Mouse (Mus musculus) spleen, postnatal 36 days (tissue): ENCODE measurements around the gene Dnah5.
"Not testable (repeated sequence)": the region's sequence is repeated elsewhere in the genome, so short reads cannot be mapped to it uniquely, and the experiment has no call there.

Experiments used
- DNase-seq, 2 experiments: peaks; one replicate each; pipeline ENCODE4 v3.0.0; 2022; ENCODE audit warnings: low spot score in 2 of 2, mixed read lengths in 1 of 2

Gene Dnah5

DNA sequence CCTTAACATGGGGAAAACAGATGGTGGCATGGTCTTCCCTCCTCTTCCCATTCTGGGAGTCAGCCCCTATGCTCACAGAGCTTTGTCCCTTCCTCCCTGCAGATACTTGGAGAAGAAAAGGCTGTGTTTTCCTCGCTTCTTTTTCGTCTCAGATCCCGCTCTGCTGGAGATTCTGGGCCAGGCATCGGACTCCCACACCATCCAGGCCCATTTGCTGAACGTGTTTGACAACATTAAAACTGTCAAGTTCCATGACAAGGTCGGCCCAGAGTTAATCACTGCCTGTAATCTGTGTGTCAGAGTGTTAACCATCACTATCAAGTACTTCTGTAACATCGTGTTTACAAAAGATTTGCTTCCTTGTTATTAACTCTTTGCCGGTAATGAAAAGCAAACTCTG, 103.6 kb downstream of the Dnah5 start:
- DNase-seq: no peak

DNA sequence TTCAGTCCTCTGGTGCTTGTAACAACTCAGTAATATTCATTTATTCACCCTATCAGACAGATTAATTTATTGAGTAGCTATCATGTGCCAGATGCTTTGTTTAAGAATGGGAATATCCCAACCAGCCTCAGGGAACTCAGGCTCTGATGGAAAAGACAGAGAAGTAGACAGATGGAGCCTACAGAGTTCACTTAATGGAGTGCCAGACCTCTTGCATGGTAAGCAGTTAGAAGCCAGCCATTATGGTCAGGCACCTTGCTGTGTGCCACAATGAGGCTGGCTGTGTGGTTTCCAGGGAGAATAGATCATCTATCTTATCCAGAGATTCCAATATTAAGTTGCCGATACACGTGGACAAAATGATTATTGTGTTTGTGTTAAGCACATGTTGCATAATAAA, 104.3 kb downstream of the Dnah5 start:
- no peak for DNase-seq

- no peak for DNase-seq
These were observed 107.0 kb downstream of the Dnah5 start for GRCm38 (mm10) chr15:28310516-28310915.

DNA sequence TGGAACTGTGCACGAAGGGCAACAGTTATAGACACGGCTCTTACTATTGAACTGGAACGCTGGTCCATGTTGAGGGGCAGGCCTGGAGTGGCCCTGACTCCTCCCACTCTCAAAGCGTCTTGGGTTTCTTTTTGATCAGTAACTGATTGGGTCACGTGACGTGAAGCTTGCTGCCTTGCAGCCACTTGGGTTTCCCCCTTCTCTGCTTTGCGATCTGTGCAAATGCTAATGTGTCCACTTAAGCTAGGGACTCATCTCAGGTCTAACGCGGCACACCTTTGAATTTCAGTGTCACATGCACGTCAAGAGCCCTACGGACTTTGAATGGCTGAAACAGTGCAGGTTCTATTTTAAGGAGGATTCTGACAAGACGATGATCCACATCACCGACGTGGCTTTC, 109.9 kb downstream of the Dnah5 start:
- no peak for DNase-seq

GRCm38 (mm10) chr15:28315812-28316528, 112.4 kb downstream of the Dnah5 start:
- no peak for DNase-seq

DNA sequence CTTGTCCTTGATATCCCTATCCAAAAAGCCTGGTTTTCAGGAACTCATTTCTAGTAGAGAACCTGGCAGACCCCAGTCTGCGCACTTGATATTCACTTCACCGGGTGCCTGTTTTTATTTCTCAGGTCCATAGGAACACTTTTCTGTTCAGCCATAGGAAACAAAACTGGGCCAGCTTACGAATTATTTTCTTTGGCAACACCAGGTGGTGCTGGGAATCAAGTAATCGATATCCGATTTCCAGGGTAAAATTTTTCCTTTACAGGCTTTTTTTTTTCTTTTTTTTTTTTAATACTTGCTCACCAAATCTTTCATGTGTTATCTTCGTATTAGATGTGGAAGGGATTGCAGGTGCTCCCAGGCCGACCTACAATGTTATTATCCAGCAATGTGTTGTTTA, 119.0 kb downstream of the Dnah5 start:
- no peak for DNase-seq

DNA sequence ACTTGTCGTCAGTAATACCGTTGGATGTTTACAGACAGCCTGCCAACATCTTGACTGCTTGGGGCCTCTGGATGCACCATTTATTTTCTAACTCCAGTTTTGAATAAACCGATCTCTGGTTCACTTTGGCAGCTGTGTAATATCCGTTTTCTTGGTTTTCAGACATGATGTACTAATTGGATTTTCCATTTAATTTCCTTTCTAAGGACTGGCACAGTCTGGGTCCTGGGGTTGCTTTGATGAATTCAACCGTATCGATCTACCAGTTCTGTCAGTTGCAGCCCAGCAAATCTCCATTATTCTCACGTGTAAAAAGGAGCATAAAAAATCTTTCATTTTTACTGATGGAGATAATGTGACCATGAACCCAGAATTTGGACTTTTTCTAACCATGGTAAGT, 123.4 kb downstream of the Dnah5 start:
- no peak for DNase-seq

DNA sequence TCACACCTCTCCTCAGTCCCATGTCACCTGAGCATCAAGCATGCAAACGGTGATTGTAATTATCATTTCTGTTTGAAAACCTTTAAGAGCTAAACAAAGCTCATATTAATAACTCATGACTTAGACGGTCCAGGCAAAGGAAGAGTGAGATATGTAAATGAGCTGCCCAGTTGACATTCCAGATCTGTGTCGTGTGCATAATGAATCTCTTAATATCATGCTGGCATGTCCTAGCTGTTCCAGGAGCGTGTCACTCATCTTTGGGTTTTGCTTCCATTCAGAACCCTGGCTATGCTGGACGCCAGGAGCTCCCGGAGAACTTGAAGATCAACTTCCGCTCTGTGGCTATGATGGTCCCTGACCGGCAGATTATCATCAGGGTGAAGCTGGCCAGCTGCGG, 123.9 kb downstream of the Dnah5 start:
- no peak for DNase-seq

GRCm38 (mm10) chr15:28341151-28341550, 137.6 kb downstream of the Dnah5 start:
- DNase-seq: no peak

GRCm38 (mm10) chr15:28367561-28367960, 164.0 kb downstream of the Dnah5 start:
- no peak for DNase-seq

GRCm38 (mm10) chr15:28370431-28370830, 166.9 kb downstream of the Dnah5 start:
- DNase-seq: no peak

DNA sequence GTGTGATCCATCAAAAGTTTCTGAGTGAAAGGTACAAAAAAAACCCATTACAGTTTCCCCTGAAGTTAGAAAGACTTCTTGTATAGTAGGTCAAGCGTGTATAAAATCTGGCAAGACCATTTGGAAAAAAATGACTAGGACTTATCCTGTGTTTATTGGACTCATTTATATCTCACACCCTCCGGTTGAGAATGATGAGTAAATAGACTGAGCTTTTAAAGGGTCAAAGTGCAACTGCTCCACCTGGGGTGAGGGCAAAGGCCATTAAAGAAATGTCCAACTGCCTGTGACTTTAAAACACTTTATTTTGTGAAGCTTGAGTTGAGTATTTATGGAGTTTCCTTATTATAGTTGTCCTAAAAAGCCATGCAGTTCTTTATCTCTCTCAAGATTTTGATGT, 168.0 kb downstream of the Dnah5 start:
- DNase-seq: no peak

GRCm38 (mm10) chr15:28374394-28374793, 170.8 kb downstream of the Dnah5 start:
- DNase-seq: no peak

DNA sequence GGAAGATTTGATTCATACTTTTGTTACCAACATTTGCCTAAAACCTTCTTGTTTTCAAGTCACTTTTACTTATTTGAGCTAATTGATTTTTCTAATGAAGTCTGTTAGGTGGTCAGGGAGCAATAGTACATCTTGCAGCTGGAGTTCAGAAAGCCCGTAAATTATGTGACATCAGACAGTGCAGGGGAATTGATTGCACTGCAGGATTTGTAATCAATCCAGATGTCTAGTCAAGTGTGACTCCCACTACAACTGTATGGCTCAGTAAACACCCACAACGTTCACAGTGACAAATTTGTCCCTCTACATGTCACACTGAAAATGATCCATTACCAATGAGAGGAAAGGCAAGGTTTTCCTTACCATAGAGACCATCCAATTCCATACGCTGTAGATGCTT, 177.4 kb downstream of the Dnah5 start:
- no peak for DNase-seq

DNA sequence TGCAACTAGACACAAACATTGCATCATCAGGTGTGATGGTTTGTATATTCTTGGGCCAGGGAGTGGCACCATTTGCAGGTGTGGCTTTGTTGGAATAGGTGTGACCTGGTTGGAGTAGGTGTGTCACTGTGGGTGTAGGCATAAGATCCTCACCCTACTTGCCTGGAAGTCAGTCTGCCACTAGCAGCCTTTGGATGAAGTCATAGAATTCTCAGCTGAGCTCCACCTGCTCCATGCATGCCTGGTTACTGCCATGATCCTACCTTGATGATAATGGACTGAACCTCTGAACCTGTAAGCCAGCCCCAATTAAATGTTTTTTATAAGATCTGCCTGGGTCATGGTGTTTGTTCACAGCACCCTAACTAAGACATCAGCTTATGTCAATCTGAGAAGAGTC, 190.2 kb downstream of the Dnah5 start:
- DNase-seq: not testable (repeated sequence)

GRCm38 (mm10) chr15:28395481-28395880, 191.9 kb downstream of the Dnah5 start:
- no peak for DNase-seq

- DNase-seq: no peak
These were observed 194.9 kb downstream of the Dnah5 start for GRCm38 (mm10) chr15:28398472-28398871.

- DNase-seq: no peak
These were observed 195.7 kb downstream of the Dnah5 start for GRCm38 (mm10) chr15:28399258-28399657.

- no peak for DNase-seq
These were observed 201.1 kb downstream of the Dnah5 start for GRCm38 (mm10) chr15:28404630-28405029.

GRCm38 (mm10) chr15:28405136-28405535, 201.6 kb downstream of the Dnah5 start:
- DNase-seq: no peak

DNA sequence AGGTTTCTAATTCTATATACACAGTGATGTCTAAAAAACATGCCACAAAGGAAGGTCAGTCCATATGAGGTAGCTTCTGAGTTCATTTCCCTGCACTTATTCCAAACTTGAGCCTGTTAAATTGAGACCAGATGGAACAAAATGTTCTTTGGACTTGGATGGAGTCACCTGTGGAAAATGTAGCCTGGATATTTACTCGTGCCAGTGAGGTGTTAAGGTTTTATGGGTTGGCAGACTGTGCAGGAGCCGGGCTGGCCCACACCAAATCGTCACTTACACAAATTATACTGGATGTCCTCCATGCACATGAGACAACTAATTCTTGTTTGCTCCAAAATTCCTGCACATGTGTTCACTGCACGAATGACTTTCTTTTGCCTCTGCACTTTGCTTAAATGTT, 236.2 kb downstream of the Dnah5 start:
- DNase-seq: no peak

DNA sequence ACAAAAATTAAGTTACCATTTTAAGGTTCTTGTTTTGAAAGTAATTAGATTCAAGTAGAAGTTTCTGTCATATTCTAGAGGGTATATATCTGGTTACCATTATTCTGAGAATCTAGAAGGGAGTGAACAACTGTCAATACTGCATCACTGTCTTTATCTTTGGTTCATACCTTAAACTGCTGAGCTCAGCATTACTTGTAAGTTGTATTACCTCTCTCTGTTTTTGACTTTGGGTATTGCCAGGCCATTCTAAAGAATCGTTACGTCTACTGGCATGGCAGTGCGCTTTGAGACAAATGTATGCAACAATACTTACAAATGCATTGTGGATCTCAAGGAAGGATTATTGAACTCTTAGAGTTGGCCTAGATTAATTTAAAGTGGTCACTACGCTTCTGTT, 240.9 kb downstream of the Dnah5 start:
- DNase-seq: no peak

DNA sequence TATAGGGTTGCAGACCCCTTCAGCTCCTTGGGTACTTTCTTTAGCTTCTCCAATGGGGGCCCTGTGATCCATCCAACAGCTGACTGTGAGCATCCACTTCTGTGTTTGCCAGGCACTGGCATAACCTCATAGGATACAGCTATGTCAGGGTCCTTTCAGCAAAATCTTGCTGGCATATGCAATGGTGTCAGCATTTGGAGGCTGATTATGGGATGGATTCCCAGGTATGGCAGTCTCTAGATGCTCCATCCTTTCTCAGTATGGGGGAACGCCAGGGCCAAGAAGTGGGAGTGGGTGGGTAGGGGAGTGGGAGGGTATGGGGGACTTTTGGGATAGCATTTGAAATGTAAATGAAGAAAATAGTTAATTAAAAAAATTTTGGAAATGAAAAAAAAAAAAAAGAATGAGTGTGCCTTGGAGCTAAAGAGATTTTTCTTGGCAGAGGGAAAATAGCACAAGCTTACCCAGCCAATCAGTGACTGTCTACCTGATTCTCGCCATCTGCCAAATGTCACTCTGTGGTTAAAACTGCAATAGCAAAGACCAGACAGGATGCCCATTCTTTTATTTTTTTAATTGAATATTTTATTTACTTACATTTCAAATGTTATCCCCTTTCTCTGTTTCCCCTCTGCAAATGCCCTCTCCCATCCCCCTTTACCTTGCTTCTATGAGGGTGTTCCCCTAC, 257.7 kb downstream of the Dnah5 start:
- DNase-seq: not testable (repeated sequence)
